Mouse (Mus musculus) lung, postnatal 36 days (tissue): ENCODE data around the gene Mxi1.

Experiments used
- DNase-seq: peaks from one replicate; pipeline ENCODE4 v3.0.0; 2022; ENCODE audit warnings: mixed read lengths

Mxi1 gene

DNA sequence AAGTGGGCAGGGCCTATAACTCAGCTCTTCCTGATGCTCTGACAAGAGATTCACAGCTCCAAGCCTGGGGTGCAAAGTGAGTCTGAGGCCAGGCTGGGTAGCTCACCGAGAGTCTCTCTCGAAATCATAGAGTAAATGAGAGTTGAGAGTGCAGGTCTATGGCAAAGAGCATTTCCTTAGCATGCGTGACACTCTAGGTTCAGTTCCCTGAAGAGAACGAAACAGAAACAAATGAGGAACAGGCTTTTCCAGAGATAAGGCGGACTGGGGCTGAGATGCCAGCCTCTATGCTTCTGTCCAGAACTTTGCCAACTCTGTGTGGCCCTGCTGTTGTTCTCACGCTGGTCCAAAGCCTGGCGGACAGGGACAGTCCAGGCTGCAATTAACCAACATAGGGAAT is 6.9 kb upstream of the Mxi1 start:
- DNase-seq, result no peak

DNA sequence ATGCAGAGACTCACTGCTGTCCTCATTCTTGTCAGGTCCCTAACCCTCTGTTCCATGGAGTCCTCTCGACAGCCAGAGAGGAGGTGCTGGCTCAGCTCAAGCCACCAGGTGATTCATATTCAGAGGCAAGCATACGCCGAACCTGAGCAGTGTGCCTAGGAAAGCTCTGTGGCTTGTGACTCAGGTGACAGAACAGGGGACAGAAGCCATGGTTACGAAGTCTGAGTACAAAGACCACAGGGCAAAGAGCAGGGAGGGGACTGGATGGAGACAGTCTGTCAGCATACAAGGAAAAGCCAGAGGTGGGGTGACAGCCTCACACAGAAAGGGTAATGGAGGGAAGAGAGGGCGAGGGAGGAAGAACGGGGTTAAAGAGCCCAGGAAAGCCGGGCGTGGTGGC is 4.7 kb upstream of the Mxi1 start:
- no peak for DNase-seq

DNA sequence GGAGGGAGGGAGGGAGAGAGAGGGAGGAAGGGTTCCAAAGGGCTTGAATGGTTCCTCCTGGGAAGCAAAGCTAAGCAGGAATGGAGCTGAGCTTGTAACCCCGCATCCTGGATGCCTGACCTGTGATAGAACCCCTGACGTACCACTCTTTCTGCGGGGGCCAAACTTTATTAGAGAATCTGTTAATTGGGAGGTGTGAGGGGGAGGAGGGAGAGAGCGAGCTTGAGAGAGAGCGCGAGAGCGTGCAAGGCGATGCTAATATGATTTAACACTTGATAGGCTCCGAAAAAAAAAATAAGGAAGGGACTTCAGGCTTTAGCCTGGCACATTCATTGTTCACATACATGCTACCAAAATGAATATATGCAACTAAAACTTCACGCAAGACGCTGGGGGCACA is 3.6 kb upstream of the Mxi1 start:
- DNase-seq, result no peak

DNA sequence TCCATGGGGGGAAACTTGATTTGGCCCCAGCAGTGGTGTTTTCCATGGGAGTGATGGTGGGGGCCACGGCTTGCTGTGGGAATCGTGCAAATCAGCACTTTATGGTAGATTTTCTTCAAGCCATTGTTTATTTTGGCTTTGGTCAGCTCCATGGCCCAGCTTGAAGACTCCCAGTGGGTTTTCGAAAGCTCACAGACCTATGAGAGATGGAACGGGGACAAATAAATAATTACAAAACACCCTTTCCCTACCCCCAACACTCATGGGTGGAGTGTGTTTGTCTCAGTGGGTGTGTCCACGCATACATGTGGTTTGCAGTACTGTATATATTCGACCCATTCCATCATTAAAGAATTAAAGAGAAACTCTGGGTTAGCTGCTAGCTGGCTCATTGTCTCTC is 3.1 kb upstream of the Mxi1 start:
- DNase-seq, result no peak

DNA sequence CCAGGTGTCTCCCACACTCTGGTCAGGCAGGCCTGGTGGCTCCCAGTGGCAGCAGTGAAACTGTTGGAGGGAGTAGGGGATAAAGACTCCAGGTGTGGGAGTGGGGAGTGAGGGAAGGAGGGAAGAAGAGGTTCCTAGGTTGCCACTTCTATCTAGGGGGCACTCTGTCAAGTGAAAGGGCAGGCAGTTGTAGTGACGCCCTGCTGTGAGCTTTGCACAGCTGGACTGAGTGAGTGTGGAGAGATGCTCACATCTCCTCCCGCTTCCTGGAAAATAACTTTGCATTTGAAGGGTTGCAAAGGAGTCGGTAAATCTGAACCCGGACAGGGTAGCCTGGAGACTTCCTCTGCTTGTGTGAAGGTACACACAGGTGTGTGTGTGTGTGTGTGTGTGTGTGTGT is 687 bp upstream of the Mxi1 start:
- no peak for DNase-seq

DNA sequence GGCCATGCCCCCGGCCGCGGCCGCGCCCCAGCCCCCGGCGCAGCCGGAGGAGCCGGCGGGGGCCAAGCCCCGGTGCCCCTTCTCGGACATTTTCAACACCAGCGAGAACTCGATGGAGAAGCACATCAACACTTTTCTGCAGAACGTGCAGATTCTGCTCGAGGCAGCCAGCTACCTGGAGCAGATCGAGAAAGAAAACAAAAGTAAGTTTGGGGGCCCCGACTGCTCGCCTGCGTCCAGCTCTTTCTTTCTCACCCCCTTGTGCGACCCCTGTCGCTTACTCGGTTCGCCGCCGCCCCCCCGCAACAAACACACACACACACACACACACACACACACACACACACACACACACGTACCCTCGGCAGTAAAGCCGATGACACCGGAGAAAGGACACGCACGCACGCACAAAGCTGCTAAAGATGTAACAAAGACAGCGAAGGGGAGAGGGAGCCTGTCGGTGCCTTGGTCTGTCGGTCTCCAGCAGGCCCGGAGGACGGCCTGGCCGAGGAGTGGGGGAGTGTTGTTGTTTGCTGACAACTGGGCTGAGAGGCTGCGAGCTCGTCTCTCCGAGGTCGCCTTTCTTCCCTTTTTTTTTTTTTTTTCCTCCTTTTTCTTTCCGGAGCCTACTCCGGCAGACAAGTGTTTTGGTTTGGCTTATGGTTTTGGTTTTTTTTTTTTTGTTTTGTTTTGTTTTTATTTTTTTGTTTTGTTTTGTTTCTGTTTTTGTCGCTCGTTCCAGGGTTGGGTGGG is 629 bp downstream of the Mxi1 start:
- no peak for DNase-seq

DNA sequence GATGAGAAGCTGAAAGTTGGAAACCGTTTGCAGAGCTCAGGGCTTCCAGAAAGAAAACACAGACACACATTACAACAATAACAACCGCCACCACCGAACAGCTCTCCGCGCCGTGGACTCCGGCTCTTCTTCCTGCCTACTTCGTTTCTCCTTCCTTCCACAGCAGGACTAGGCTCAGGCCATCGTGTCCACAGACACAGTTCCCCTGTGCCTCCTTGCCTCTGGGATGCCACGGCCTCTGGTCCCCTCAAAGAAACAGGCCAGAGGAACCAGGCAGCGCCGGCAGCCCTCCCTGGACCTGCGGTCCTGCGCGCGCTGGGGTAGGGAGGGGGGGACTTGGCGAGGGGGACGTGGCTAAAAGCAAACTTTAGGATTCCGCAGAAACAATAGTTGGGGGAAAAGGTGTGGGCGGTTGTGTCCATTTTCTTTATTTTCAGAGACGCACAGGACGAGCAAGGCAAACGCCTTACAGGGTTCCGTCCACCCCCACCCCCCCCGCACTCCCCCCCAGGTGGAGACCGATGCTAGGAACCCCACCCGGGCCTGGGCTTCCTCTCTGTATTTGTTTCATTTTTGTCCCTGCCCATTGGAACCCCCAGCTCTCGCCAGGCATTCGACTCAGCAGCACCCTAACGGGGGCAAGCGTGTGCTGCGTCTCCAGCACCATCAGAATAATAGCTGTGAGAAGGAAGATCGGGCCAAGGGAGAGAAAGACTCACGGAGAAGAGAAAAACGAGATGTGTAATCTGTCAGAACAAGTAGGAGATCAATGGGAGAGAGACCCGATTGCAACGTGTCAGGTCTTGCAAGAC is 1.4 kb downstream of the Mxi1 start:
- DNase-seq, result peak; percentile 53

DNA sequence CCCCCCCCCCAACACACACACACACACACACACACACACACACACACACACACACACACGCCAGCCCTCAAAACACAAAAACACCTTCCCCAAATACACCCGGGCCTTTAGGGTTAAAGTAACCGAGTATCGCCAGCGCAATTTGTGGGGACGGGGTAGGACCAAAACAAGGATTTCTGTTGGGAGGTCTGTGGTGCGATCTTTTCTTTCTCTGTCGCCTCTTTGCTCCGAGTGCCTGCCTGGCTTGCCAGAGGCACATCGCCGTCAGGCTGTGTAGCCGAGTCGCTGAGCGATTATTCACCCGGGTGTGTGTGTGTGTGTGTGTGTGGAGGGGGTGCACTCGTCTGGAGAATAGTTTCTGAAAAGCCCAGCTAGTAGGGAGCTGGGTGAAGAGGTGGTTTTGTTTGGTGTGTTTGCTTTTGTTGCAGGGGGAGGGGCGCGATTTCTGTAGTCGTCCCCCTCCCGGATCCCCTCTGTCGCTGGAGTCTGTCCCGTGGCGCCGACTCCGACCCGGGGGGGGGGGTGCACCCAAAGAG is 2.1 kb downstream of the Mxi1 start:
- peak; percentile 69 for DNase-seq

DNA sequence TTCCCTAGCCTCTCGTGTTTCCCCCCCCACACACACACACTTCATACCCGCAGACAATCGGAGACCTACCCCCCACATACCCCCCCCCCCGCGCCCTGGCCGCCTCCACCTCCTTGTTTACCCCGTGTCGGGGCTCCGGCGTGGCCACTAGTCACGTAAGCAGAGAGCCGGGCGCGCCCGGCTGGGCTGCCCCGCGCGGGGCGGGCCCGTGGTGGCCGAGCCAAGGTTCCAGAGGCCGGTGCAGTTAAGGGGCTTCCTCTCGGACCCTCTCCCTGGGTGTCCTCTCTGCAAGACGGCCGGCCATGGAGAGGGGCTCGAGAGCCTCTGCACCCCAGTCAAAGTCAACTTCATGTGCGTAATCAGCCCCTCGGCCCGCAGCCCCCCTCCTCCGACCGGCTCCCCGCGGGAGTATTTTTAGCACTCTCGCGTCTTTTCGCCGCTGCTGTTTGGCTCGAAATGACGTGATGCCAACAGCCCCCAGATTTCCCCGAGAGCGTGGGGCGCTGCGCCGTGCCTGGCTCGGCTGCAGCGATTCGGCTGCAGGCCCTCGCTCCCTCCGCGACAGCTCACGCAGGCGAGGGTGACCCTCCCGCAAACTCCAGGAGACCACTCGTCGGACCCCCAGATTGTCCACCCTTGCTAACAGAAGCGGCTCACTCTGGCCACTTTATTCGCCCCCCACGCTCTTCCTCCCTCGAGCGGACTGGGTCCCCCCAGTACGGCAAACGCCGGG is 2.8 kb downstream of the Mxi1 start:
- DNase-seq, result peak; percentile 65

DNA sequence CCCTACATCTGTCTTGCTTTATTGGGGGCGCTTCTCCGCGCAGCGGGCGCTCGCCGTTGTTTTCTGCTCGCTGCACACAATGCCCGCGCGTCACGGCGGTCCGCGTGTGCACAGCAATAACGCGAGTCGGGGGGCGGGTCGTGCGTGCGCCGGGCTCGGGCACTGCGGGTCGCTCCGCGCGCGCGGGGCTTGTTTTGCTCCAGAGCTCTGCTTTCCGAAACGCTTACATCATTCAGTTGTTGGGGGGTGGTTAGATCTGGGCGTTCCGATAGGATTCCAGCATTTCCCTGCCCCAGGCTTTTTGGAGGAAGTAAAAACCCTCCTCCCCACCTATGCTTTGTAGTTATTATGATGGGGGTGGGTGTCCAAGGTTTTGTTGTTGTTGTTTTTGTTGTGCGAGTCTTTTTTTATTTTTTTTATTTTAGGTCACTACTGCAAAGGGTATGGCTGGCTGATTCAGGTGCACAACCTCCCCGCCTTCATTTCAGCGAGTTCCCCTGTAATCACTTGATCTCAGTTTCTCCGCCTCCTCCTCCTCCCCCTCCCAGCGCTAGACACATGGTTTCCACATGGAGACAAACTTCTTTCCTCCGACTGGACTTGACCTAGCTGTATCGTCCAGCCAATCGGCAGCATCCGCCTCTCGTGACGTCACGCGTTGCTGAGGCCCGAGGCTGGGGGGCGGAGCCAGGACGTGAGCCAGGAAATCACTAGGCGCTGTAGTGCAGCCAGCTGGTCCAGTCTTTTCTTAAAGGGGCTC is 3.5 kb downstream of the Mxi1 start:
- DNase-seq, result peak; percentile 100

DNA sequence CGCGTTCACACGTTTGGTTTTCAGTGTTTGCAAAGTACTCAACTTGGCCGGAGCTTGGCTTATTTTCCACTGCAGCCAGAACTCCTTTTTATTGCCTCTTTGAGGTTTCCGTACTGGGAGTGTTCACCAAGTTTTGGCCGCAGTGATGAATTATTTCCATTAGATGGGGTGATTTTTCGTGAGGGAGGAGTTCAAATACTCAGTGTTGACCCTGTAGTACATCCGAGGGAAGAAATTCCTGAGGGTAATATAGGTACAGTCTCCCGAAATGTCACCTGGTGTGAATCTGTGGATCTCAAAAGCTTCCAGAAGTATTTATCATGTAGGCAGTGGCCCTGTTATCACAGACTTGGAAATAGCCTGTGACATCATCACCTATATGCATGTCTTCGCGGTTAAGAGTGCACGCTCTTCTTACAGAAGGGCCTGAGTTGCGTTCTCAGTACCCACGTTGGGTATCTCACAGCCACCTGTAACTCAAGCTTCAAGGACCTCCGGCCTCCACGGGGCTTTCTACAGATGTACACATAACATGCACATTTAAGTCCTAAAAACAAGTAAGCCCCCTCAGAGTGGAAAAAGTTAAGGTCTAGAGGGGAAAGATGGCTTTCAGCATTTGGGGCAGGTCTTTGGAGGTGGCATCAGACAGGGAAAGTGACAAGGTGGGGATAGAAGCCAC is 4.4 kb downstream of the Mxi1 start:
- DNase-seq, result no peak

DNA sequence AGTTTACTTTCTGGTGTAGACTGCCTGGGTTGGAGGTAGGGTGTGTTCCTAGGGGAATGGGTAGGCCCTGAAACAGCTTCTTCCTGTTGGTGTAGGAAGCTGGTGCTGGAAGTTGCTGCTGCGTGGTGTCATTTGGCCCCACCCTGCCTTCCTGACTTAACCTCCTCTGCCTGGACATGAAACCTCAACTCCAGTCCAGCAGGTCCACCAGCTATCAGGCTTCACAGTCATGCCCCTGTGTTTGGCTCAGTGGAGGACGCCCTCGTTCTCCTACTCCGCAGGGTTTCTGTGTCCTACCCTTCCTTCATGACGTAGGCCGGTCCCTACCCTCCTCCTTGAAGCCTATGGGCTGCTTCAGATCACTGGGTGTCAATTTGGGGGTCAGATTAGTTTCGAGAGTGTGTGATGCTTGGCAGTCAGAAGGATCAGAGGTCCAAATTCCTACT is 4.9 kb downstream of the Mxi1 start:
- DNase-seq, result no peak

DNA sequence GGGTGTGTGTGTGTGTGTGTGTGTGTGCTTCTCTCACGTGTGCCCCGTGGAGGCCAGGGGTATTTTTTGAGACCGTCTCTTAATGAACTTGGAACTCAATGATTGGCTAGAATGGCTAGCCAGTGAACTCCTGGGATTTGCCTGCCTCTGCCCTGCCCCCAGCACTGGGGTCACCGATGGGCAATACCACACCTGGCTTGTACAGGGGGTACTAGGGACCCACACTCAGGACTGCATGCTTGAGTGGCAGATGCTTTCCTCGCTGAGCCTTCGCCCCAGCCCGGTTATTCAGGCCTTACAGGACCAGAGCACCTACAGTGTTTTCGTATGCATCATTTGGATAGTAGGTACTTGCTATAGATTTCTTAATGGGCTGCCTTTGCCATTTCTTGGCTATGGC is 5.8 kb downstream of the Mxi1 start:
- DNase-seq, result no peak

DNA sequence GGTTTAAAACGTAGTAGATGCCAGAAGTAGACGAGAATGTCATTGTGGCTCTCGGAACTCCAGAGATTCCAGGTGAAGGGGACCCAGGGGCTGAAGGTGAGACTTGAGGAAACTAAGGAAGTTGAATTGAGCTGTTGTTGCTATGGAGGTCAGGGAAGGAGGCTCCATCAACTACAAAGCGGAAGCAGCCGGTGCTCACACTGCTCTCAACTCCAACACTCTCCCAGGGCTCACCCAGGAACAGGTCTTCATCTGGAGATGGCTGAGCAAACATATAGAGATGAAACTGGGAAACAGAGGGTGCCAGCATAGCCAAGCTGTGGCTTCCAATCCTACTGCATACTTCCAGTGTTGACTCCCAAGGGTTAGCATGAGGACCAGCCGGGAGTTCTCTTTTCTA is 6.6 kb downstream of the Mxi1 start:
- DNase-seq, result no peak

DNA sequence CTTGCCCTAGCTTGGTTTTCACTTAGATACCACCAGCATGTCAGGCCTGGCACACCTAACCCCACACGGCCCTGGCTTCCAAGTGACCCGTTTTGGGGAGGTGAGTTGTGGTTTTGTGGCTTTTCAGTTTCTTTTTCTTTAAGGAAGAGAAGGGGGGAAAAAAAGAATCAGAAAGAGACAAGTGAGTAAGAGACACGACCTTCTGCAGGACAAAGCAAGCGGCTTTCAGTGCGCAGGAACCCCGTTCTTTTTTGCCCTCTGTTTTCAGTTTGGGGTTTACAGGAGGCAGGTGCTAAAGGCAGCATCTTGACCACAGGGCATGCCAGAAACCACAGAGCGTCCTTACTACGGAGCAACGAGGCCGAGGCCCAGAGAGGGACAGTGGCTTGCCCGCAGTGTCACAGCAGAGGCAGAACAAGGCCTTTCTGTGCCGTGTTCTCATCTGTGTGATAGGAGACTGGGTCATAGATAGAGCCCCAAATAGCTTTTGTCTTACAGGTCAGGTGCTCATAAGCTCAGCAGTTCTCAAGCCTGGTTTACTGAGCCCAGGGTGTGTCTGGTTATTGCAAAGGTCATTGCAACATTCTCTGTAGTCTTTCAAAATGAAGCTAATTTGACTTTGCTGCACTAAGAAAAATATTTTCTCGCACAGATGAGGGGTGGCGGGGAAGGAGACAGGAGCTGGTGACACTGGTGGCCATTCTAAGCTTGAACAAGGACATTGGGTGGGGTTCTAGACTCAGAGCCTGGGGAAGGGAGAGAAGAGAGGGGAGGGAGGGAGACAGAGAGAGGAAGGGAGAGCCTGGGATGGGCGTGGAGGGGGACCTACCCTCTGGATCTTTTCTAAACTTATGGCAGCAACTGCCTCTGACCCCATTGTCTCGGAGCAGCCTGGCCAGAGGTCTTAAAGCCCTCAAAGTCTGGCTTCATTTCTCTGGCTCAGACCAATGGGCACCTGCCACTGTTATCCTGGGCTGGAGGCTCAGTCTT is 8.1 kb downstream of the Mxi1 start:
- DNase-seq, result peak; percentile 52

DNA sequence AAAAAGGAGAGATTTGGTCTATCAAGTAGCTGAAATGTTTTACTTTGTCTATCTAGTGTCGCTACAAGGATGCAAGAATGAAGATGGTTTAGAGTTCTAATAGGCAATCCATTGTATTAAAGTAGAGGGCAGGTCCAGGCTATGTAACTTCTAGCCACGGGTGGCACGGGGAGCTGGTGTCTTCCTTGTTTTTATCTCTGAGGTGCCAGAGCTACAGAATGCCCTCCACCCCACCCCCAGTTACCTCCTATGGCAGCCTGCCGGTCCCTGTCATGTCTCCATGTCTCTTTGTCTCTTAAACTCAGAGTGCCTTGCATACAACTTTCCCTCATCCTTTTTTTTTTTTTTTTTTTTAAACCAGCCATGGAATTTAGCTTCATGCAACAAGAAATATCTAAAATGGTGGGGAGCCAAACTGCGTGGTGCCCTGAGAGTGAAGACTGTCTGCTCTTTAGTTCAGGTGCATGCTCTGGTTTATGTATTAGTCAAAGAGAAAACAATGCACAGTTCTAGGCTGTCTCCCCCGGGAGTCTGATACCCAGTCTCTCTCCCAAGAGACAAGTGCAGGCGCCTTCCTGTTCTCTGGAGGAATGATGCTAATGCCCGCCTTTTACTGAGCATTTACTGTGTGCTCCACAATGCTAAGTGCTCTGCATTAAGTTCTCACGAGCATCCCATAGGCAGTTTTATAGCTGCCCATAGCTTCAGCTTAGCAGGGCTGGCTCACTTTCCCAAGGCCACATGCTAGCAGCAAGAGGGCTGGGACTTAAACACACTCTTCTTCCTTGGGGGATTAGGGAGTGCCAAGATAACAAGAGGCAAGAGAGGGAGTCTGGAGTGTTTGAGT is 10.2 kb downstream of the Mxi1 start:
- no peak for DNase-seq

DNA sequence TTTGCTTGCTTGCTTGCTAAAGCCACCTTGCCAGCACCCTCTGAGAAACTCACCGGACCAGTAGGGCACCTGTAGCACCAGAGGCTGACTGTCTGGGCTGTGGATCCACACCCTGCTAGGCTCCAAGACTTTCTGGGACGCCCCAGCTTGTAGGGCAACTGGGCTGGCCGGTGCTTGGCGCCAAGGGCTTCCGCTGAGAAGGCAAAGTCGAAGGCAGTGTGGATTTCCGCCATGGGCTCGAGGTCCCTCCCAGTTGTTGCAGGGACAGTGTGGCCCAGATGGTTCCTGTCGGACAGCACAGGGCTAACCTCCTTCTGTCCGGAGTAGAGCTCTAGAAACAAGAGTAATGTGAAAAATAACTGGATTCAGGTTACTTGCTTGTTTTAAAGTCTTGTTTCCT is 11.0 kb downstream of the Mxi1 start:
- DNase-seq, result peak; percentile 52

DNA sequence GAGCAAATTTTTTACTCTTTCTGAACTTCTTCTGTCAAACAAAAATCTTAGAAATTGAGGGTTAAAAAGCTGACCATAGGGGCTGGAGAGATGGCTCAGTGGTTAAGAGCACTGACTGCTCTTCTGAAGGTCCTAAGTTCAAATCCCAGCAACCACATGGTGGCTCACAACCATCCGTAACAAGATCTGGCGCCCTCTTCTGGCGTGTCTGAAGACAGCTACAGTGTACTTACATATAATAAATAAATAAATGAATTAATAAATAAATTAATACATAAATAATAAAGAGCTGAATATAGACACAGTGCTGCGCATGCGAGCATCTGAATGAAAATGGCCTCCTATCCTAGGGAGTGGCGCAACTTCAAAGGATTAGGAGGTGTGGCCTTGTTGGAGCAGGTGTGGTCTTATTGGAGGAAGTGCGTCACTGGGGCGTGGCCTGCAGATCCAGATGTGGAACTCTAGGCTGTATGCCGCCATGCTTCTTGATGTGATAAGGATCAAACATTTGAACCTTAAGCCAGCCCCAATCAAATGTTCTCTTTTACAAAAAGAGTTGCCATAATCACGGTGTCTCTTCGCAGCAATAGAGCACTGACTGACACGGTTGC is 12.2 kb downstream of the Mxi1 start:
- DNase-seq, result no peak

DNA sequence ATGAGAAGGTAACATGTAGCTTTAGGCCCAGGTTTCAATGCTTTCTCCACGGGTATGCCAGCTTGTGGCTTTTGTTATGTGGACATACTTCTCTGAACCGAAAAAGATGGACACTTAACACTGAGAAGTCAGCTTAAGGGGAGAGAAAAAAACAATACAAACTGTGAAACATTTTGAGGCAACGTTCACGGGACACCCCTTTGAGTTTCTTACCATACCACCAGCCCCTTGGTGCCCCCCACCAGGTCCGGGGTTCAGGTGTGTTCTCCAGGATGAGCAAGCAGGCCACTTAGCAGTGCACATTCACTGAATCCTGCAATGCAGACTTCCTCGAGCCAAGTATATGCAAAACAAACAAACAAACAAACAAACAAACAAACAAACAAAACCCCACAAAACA is 14.5 kb downstream of the Mxi1 start:
- no peak for DNase-seq
